Comparison of ENCODE assay signal across 13 mouse cellular contexts in the genomic region with DNA sequence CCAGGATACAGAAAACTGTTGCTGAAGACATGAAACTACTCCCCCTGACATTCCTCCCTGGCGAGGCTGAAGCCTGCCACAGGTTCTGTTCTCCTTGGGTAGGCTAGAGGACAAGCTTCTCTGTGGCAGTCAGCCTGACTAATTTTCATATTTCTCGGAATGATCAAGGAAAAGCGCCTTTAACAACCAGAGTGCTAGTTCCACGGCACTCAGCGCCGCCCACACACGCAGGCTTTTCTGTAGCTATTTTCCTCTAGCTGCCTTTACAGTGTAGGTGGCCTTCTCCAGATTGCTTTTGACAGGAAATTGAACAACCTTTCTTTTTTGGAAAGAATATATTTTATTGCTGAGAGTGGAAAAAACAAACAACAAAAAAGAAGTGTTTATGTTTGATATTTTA.
A peak's percentile ranks its signal among the peaks of the same experiment; 100 is the strongest.
DNase-seq lines count a peak whose midpoint lies in the region; ATAC-seq and TF ChIP-seq lines count a peak whose summit lies in the region.
"Had no signal": no experiment of that assay in that cellular context is flagged by ENCODE, and none has a peak within 500 bp of the region (broad histone marks: within the 10 kb centered on the region; RNA-seq: fewer than 3 reads in every experiment).

No protein-coding gene starts in this region.

- H3K4me1 ChIP-seq in kidney, adult 2 months (ENCODE audit: control insufficient read depth, insufficient read depth, low read length): peaks cover 7% of the 10 kb centered on the region; the same call in 1 of the 2 replicates

- no peak for TF ChIP-seq POLR2A in kidney, adult 2 months (IDR thresholded peaks at IDR 0.05; ENCODE audit: low read depth, low read length)

- H3K4me3 ChIP-seq in kidney, adult 2 months (ENCODE audit: insufficient read depth, low read depth, low read length): no peak overlapping the region
- H3K4me3 ChIP-seq: heart, adult 2 months; midbrain, embryonic 13.5 days had no signal

- ATAC-seq in activated CD4-positive, CD25-positive, alpha-beta regulatory T cell, adult 4 months: peak; percentile 43
- no peak for ATAC-seq in erythroid progenitor cell, adult 5-6 weeks (replicated peaks; ENCODE audit: low FRiP score, poor library complexity, severe bottlenecking)
- ATAC-seq: hindbrain, embryonic 16.5 days; midbrain, embryonic 13.5 days had no signal

- intact Hi-C loops in left cerebral cortex, postnatal 36 days (cut with DNase I): no loop called here

- H3K27me3 ChIP-seq in kidney, adult 2 months (replicated peaks; ENCODE audit: control insufficient read depth, insufficient read depth, low read length): no peaks in the 10 kb centered on the region
- H3K27me3 ChIP-seq: midbrain, embryonic 13.5 days had no signal

- H3K27ac ChIP-seq in kidney, adult 2 months (ENCODE audit: insufficient read depth, low read depth, low read length): no peak overlapping the region
- H3K27ac ChIP-seq: midbrain, embryonic 13.5 days had no signal

- peak; percentile 24 for DNase-seq in kidney, adult 2 months
- no peak for DNase-seq in kidney, postnatal 25 days
- peak; percentile 64 to 91 for DNase-seq in layer of hippocampus, adult 18-20 months (ENCODE audit: low spot score in 2 of 2)
- DNase-seq in left cerebral cortex, postnatal 36 days (ENCODE audit: low spot score in 2 of 2): peak; percentile 72 to 73
- DNase-seq in ovary, postnatal 14 days (ENCODE audit: low spot score): no peak
- no peak for DNase-seq in natural killer cell, adult 2 months (ENCODE audit: low spot score in 2 of 2)
- DNase-seq: cerebellum, postnatal 10 days; heart, adult 2 months; lung, adult 18-20 months had no signal

- no peaks in the 10 kb centered on the region for H3K36me3 ChIP-seq in kidney, adult 2 months (ENCODE audit: control insufficient read depth, insufficient read depth, low read length)
- H3K36me3 ChIP-seq: midbrain, embryonic 13.5 days had no signal

- no peak for TF ChIP-seq CTCF in kidney, adult 2 months (conservative IDR thresholded peaks at IDR 0.05; ENCODE audit: insufficient read depth, insufficient read length, low read depth, low read length)

- WGBS in kidney, adult 2 months: 56% methylated on average over 7 of the region's 7 CpGs

Comparison
In these comparisons a context has a peak if more than half of its experiments do, and no peak if none do; other contexts are left out.
1. DNase-seq: peak in kidney, adult 2 months (single experiment), layer of hippocampus, adult 18-20 months (2 of 2) and left cerebral cortex, postnatal 36 days (2 of 2); none in kidney, postnatal 25 days (0 of 2), ovary, postnatal 14 days (single experiment) and natural killer cell, adult 2 months (0 of 2).